Mouse (Mus musculus) heart, adult 2 months (tissue): ENCODE results near the gene Ccdc148.

Source experiments
- CTCF ChIP-seq: fragments of 200-600 bp; IDR thresholded peaks from 2 replicates; pipeline ENCODE4 v1.8.1; 2022; ENCODE audit warnings: antibody characterized with exemption, mild to moderate bottlenecking, moderate library complexity
- POLR2A ChIP-seq: fragments of 200-500 bp; IDR thresholded peaks from 2 replicates; pipeline ENCODE4 v1.6.1; 2011; ENCODE audit warnings: mild to moderate bottlenecking, low read depth, low read length, control low read depth; ENCODE audit not compliant: insufficient read depth

GRCm38 (mm10) chr2:58842443-58842842 is 318.0 kb downstream of the Ccdc148 start:
- TF ChIP-seq CTCF (no peak), POLR2A (no peak)
